Mouse (Mus musculus) thymus, adult 2 months (tissue): ENCODE measurements at regions not wholly inside any gene's neighbourhood (a gene's known extent, or its start where the extent isn't known, plus 50 kb on each side); places are given as distances from the start of the nearest gene placed in this dataset.

Experiments used
- DNase-seq: peaks from one replicate; pipeline ENCODE4 v3.0.0; 2021
- H3K27ac ChIP-seq: fragments of 200-500 bp; 2 replicates; pipeline ENCODE4 v1.5.1; 2012; ENCODE audit warnings: low read length, control low read depth; ENCODE audit not compliant: control insufficient read depth, insufficient read depth
- H3K27me3 ChIP-seq: fragments of 200-500 bp; 2 replicates; pipeline ENCODE4 v1.6.1; 2012; ENCODE audit warnings: mild to moderate bottlenecking, low read length, moderate library complexity, mixed read lengths; ENCODE audit not compliant: control insufficient read depth, insufficient read depth
- H3K36me3 ChIP-seq: fragments of 200-500 bp; 2 replicates; pipeline ENCODE4 v1.6.1; 2012; ENCODE audit warnings: mild to moderate bottlenecking, low read length, moderate library complexity; ENCODE audit not compliant: control insufficient read depth, insufficient read depth
- H3K4me1 ChIP-seq: fragments of 200-500 bp; replicated peaks from 2 replicates; pipeline ENCODE4 v1.6.1; 2012; ENCODE audit warnings: low read length; ENCODE audit not compliant: control insufficient read depth, insufficient read depth
- H3K4me3 ChIP-seq: fragments of 200-500 bp; 2 replicates; pipeline ENCODE4 v1.5.1; 2012; ENCODE audit warnings: mild to moderate bottlenecking, low read length, control low read depth, moderate library complexity; ENCODE audit not compliant: control insufficient read depth, insufficient read depth
- CTCF ChIP-seq: fragments of 200-500 bp; IDR thresholded peaks from 2 replicates; pipeline ENCODE4 v1.5.1; 2012; ENCODE audit warnings: mild to moderate bottlenecking, control low read depth, low read length, moderate library complexity, borderline replicate concordance; ENCODE audit not compliant: control insufficient read depth, poor library complexity, insufficient read depth; ENCODE audit errors: extremely low read depth
- POLR2A ChIP-seq: fragments of 200-500 bp; IDR thresholded peaks from 2 replicates; pipeline ENCODE4 v1.6.1; 2012; ENCODE audit warnings: mild to moderate bottlenecking, low read length, control low read depth, moderate library complexity; ENCODE audit not compliant: control insufficient read depth, poor library complexity, insufficient read depth; ENCODE audit errors: extremely low read depth
- WGBS: fragments of 180-500 bp; shearing (Covaris S2); methylation state at CpG from one replicate; pipeline ENCODE4 v1.1.7; 2018; 5-methylcytosine and 5-hydroxymethylcytosine counted together

GRCm38 (mm10) chr14:25185959-25186771 lies 272.8 kb upstream of the Zmiz1 start:
- 87% methylated on average over 14 of the region's 14 CpGs for WGBS

DNA sequence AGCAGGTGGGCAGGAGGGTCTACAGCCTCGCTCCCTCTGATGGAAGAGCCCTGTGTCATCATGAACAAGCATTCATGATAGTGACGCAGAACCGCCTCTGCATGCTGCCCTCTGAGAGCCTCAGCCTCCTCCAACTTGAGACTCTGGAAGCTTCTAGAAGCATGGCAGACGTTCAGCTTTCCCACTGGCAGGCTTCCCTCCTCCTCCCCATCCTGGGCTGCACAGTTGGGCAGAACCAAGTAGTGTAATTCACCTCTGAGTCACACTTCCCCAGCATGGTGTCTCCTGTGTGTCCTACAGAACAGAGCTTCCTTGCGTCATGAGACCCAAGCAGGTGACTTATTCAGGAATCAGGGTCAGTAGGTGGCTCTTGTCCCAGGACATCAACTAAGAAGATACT lies 271.3 kb upstream of the Zmiz1 start:
- no peak for TF ChIP-seq CTCF
- no peak for TF ChIP-seq POLR2A
- no peak for DNase-seq
- H3K27me3 ChIP-seq: no peaks in the 10 kb centered on the region
- peaks cover 8% of the 10 kb centered on the region for H3K4me1 ChIP-seq
- no peak overlapping the region for H3K4me3 ChIP-seq
- 96% methylated on average over 5 of the region's 5 CpGs for WGBS
- no peak overlapping the region for H3K27ac ChIP-seq
- no peaks in the 10 kb centered on the region for H3K36me3 ChIP-seq

More at GRCm38 (mm10) chr14:25185959-25186771, 272.8 kb upstream of the Zmiz1 start:
- Histone ChIP-seq H3K4me3 (no peak overlapping the region), H3K36me3 (no peaks in the 10 kb centered on the region), H3K4me1 (peaks cover 8% of the 10 kb centered on the region), H3K27me3 (no peaks in the 10 kb centered on the region), H3K27ac (no peak overlapping the region)
- DNase-seq: no peak
- no peak for TF ChIP-seq CTCF

DNA sequence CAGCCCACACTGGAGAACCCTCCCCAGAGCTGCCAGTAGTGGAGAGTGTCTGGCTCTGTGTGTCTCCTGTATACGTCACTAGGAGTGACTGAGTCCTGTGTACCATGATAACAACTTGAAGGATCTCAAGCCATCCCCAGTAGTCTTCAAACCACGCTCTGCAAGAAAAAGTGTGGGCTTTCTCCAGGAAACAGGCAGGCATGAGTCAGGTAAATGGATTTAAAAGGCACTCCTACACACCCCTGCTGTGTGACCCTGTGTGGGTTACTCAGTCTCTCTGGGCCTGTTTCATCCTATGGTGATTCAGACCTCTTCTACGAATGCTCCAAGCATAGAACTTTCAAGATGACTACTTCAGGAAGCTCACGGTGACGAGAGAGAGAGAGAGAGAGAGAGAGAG lies 269.7 kb upstream of the Zmiz1 start:
- no peak overlapping the region for H3K27ac ChIP-seq
- H3K4me3 ChIP-seq: no peak overlapping the region
- peaks cover 8% of the 10 kb centered on the region for H3K4me1 ChIP-seq
- no peaks in the 10 kb centered on the region for H3K27me3 ChIP-seq
- no peak for DNase-seq
- no peaks in the 10 kb centered on the region for H3K36me3 ChIP-seq
- 87% methylated on average over 5 of the region's 5 CpGs for WGBS
- TF ChIP-seq CTCF (no peak), POLR2A (no peak)

DNA sequence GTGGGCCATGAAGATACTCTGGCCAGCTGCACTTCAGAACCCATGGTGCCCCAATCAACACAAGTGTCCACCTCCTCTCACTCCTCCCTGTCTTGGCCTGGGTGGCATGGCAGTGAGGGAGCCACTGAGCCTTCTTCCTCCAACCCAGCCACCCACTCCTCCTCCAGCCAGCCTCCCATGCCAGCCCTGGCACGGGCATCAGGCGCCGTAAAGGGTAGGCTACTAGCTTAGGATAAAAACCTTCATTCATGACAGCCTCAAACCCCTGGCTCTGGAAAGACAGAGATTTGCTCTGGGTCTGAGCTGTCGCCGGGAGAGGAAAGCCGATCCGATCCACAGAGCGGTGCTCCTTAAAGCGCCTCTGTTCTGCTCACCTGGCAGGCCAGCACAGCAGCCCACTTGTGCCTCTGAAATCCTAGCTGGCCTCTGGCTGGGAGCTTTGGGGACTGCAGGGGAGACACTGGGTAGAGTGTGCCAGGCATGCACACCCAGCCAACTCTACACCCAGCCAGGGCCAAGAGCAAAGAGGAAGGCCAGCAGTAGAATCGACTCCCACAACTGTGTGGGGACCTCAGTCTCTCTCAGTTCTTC lies 268.2 kb upstream of the Zmiz1 start:
- DNase-seq: no peak
- Histone ChIP-seq H3K36me3 (no peaks in the 10 kb centered on the region), H3K4me3 (no peak overlapping the region), H3K27ac (no peak overlapping the region), H3K27me3 (no peaks in the 10 kb centered on the region), H3K4me1 (no peaks in the 10 kb centered on the region)
- 92% methylated on average over 10 of the region's 10 CpGs for WGBS
- no peak for TF ChIP-seq POLR2A
- TF ChIP-seq CTCF: no peak

DNA sequence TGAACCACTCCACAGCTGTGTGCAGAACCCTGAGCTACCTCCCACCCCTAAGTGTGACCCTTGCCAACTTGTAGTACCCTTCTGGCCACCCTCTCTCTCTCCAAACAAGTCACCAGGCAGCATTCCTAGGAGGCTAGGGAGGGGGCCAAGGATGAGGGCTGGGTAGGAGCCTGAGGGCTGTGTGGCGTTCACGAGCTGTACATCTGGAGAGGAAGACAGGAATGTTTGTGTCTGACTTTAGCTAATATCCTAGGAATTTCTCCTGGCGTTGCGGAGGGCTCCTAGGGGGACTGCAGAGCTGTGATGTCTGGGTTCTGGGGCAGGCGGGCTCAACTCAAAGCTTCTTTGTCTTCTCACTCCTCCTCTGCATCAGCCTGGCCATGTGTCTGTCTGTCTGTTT lies 262.2 kb upstream of the Zmiz1 start:
- Histone ChIP-seq H3K4me1 (no peaks in the 10 kb centered on the region), H3K27ac (no peak overlapping the region), H3K36me3 (no peaks in the 10 kb centered on the region), H3K4me3 (no peak overlapping the region), H3K27me3 (no peaks in the 10 kb centered on the region)
- WGBS: 88% methylated on average over 5 of the region's 5 CpGs
- TF ChIP-seq CTCF (no peak), POLR2A (no peak)
- DNase-seq: no peak

- Histone ChIP-seq H3K4me3 (no peak overlapping the region), H3K4me1 (no peaks in the 10 kb centered on the region), H3K36me3 (no peaks in the 10 kb centered on the region), H3K27ac (no peak overlapping the region), H3K27me3 (no peaks in the 10 kb centered on the region)
- no peak for TF ChIP-seq CTCF
- no peak for TF ChIP-seq POLR2A
- WGBS: 92% methylated on average over 3 of the region's 3 CpGs
- no peak for DNase-seq
Measured at GRCm38 (mm10) chr14:25199900-25200299, 259.1 kb upstream of the Zmiz1 start.

GRCm38 (mm10) chr14:25200656-25201179 lies 258.3 kb upstream of the Zmiz1 start:
- no peak overlapping the region for H3K27ac ChIP-seq
- no peak for DNase-seq
- WGBS: 95% methylated on average over 4 of the region's 4 CpGs
- no peak overlapping the region for H3K4me3 ChIP-seq
- H3K36me3 ChIP-seq: no peaks in the 10 kb centered on the region
- H3K4me1 ChIP-seq: no peaks in the 10 kb centered on the region
- no peak for TF ChIP-seq CTCF
- TF ChIP-seq POLR2A: no peak
- no peaks in the 10 kb centered on the region for H3K27me3 ChIP-seq
